Mouse (Mus musculus): ENCODE results near the gene Gm13287. TPM values are rescaled to one million over a fixed set of nuclear protein-coding genes. Genes with fewer than 3 reads are reported as not detected.
"Not testable (repeated sequence)": the region's sequence is repeated elsewhere in the genome, so short reads cannot be mapped to it uniquely, and the experiment has no call there.

The Gm13287 gene
- not detected for total RNA-seq (2021)
- long read RNA-seq, experiment 1, result 0 reads
- long read RNA-seq, experiment 2, result 0 reads

GRCm38 (mm10) chr4:88802954-88803353 lies at the start of gene Gm13287:
TSS of gene Gm13287 (plus strand) at chr4:88803254.
- not testable (repeated sequence) for DNase-seq

GRCm38 (mm10) chr4:88754818-88755340 lies 48.2 kb upstream of the Gm13287 start, which contains the start of gene Gm13271:
TSS of gene Gm13271 (plus strand) at chr4:88754868.
- DNase-seq, result peak; percentile 12 to 32

- DNase-seq, result peak in 1 of 2 experiments; percentile 9
These were observed 46.2 kb upstream of the Gm13287 start for GRCm38 (mm10) chr4:88756581-88757513.

GRCm38 (mm10) chr4:88757628-88758031 lies 45.4 kb upstream of the Gm13287 start:
- DNase-seq, result peak; percentile 82

- DNase-seq, result not testable (repeated sequence)
These were observed 44.3 kb upstream of the Gm13287 start for GRCm38 (mm10) chr4:88758751-88759150.

GRCm38 (mm10) chr4:88759610-88760268 lies 43.3 kb upstream of the Gm13287 start, which contains the start of gene Gm13283:
TSS of gene Gm13283 (plus strand) at chr4:88760119.
- peak; percentile 28 to 59 for DNase-seq

- DNase-seq, result peak; percentile 84 to 86
These were observed 42.6 kb upstream of the Gm13287 start for GRCm38 (mm10) chr4:88760431-88760830.

GRCm38 (mm10) chr4:88761776-88762175 lies 41.3 kb upstream of the Gm13287 start:
- DNase-seq, result peak; percentile 13 to 19

- not testable (repeated sequence) for DNase-seq
These were observed 40.7 kb upstream of the Gm13287 start for GRCm38 (mm10) chr4:88762341-88762740.

GRCm38 (mm10) chr4:88763384-88764018 lies 39.6 kb upstream of the Gm13287 start:
- DNase-seq, result peak; percentile 65 to 69

GRCm38 (mm10) chr4:88773534-88773933 lies 29.5 kb upstream of the Gm13287 start, which contains the start of gene Gm13290:
TSS of gene Gm13290 (plus strand) at chr4:88773834.
- not testable (repeated sequence) for DNase-seq

- not testable (repeated sequence) for DNase-seq
These were observed 26.4 kb upstream of the Gm13287 start, which contains the start of gene Gm13289 for GRCm38 (mm10) chr4:88776622-88777021. TSS of gene Gm13289 (plus strand) at chr4:88776922.

- not testable (repeated sequence) for DNase-seq
These were observed 23.5 kb upstream of the Gm13287 start, which contains the start of gene Gm13272 for GRCm38 (mm10) chr4:88779550-88779949. TSS of gene Gm13272 (plus strand) at chr4:88779850.

GRCm38 (mm10) chr4:88780320-88780719 lies 22.7 kb upstream of the Gm13287 start:
- not testable (repeated sequence) for DNase-seq

- not testable (repeated sequence) for DNase-seq
These were observed 21.2 kb upstream of the Gm13287 start, which contains the start of gene Ifnz for GRCm38 (mm10) chr4:88781831-88782230. TSS of gene Ifnz (plus strand) at chr4:88782131.

GRCm38 (mm10) chr4:88782335-88782734 lies 20.7 kb upstream of the Gm13287 start:
- peak in 1 of 2 experiments; percentile 32 for DNase-seq

GRCm38 (mm10) chr4:88785409-88785808 lies 17.6 kb upstream of the Gm13287 start, which contains the start of gene Gm13276:
TSS of gene Gm13276 (plus strand) at chr4:88785709.
- DNase-seq, result not testable (repeated sequence)

- DNase-seq, result peak; percentile 70
These were observed 14.7 kb upstream of the Gm13287 start, which contains the start of gene Gm13277 for GRCm38 (mm10) chr4:88788402-88788801. TSS of gene Gm13277 (plus strand) at chr4:88788632.

- DNase-seq, result not testable (repeated sequence)
These were observed 11.8 kb upstream of the Gm13287 start, which contains the start of gene Gm13278 for GRCm38 (mm10) chr4:88791250-88791649. TSS of gene Gm13278 (plus strand) at chr4:88791550.

GRCm38 (mm10) chr4:88793936-88794675 lies 8.9 kb upstream of the Gm13287 start, which contains the start of gene Gm13275:
TSS of gene Gm13275 (plus strand) at chr4:88794487.
- DNase-seq, result peak; percentile 2 to 17

All from adrenal gland, postnatal 36 days (tissue).